Mouse (Mus musculus) right cerebral cortex, postnatal 10 days (tissue): ENCODE results near the gene Irf8.
A peak's percentile ranks its signal among the peaks of the same experiment; 100 is the strongest.

Source experiments
- DNase-seq, 2 experiments: peaks; one replicate each; pipeline ENCODE4 v3.0.0; 2021; ENCODE audit warnings: low spot score in 2 of 2

Gene Irf8

DNA sequence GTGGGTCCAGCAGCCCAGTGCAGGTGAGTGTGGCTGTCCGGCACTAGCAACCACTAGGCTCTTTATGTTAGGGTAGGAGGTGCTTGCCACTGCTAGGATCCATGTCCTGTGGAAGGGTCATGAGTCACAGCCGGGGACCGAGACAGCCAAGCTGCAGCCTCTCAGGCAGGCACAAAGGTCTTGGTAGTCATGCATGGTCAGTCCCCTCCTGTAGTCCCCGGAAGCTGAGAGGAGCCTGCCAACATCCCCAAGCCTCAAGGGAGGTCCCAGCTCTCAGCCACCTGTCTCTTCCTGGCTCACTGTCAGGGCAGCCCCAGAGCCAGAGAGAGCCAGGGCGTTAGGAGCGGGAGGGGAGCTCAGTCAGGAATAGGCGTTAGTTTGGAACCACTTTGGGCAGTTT lies 11.1 kb downstream of the Irf8 start:
- DNase-seq = no peak

DNA sequence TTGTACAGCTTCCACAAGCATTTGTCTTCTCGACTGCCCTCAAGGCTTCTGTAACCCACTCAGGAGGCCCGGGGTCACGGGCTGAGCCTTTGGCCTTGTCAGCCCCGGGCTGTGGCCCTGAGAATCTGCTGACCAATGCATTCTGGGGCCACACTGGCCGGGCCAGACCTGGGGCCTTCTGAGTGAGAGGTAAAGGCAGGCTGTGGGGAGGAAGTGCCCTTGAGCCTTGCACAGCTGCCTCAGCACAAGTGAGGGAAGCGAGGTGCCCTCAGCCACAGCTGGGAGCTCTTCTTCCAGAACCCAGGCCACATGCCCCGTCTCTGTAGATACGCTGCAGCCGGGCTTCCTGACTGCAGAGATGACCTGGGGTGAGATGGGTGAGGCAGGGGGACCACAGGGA lies 14.5 kb downstream of the Irf8 start:
- DNase-seq = no peak

DNA sequence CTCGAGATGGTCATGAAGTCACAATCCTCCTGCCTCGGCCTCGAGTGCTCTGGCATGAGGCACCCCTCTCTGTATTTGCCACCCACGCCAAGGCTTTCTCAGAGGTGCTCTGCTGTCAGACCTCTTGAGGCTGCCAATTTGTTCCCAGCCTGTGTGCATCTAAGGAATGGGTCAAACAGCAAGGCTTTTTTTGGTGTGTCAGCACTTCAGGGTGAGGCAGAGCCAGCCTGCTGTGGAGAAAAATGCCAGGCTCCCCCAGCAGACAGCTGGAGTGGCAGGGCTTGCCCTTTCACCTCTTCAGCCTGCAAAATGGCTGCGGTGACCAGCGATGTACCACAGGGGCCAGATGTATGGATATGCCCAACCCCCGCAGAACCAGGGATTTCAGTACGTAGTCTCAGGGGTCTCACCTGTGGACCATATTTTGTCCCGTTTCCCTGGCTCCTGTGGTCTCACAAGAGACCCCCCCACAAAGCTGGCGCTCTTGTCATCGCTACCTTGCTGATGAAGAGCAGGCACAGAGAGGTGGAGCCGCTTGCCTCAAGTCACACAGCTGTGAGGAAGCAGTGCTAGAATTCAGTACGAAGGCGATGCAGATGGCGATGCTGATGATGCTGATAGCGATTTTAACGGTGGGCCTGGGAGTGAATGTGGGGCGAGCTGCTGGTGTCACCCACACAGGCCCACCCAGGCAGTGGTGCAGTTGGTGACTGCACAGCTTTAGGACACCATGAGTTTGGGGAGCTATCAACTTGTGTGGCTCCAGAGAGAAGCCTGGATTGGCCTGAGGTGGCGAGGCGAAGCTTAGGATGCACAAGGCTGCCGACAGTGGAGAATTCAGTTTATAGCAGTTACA lies 15.3 kb downstream of the Irf8 start:
- DNase-seq = no peak

DNA sequence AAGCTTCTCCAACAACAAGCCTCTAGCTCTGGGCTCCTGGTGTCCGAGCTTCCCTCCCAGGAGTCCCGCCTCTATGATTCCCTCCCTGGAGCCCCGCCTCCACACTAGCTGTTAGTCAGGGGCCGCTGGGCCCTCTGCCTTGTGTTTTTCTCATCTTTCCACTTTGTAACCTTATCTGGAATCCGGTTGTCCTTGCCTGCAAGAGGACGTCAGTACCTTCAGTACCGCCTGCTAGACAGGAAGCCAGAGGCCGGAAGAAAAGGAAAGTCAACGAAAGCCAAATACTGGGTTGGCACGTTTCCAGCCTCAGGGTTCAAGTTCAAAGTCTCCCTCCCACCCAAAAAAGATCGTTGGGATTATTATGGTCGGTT lies 15.9 kb downstream of the Irf8 start:
- DNase-seq = no peak

DNA sequence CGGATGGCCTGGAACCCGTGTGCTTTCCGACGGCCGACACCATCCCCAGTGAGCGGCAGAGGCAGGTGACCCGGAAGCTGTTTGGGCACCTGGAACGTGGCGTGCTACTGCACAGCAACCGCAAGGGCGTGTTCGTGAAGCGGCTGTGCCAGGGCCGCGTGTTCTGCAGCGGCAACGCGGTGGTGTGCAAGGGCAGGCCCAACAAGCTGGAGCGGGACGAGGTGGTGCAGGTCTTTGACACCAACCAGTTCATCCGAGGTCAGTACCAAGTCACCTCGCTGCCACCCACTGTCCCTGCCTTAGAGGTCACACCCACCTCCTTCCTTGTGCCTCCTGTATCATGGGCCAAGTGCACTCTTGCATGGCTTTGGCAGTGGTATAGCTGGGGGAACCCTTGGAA lies 17.3 kb downstream of the Irf8 start:
- DNase-seq = no peak

DNA sequence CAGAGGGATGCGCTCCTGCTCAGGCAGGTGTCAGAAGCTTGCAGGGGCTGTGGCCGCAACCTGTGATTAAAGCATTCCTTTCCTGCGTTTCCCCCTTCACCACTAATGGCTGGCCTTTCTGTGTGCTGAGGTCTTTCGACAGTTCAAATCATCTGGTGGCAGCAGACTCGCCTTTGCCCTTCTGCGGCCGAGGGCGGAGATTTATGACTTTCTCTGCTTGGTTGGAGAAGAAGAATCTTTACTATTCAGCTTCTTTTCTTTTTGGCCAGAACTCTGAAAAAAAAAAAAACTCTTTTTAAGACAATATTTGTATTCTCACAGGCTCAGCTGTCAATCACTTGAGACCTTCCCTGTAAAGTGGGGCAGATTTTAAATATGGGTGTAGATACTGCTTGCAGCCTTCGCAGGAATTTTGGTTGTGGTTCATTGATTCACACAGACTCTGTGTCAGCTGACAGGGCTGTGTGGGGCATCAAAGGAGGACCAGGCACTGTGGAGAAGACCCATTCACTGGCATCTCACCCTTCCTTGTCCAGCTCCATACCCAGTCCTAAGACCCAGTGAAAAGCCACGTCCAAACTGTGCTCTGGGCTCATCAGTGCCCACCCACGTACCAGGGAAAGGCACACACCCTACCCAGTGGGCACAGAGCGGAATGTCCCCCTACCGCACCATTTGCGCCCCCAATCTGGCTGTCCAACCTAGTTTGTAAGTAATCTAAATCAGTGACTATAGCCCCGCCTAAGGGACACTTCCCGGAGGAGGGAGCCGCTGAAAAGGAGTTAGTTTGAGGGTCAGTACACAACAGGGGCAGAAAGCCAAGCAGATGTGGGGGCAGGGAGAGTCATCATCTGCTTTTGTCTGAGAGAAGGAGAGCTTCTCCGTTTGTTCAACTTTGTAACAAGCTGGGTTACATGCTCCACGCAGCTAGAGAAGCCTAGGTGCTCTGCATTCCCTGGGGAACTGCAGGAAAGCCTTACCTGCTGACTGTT lies 19.4 kb downstream of the Irf8 start:
- DNase-seq = no peak

DNA sequence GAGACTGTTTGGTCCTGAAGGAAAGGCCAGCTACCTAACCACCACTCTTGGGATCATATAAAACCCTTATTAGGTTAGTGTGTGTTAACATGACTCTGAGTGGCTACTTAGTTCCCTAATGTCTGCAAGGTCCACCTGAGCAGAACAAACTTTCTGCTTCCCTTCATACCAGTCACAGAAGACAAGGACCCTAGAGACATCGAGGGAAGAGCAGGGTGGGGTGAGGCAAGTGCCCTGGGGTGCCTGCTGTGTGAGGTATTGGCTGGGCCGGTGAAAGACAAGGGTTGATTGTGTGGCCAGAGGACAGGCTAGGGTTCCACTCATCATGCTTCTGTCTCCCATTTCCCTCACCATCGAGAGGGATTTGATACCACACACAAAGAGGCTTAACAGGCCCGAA lies 21.8 kb downstream of the Irf8 start:
- DNase-seq = no peak

DNA sequence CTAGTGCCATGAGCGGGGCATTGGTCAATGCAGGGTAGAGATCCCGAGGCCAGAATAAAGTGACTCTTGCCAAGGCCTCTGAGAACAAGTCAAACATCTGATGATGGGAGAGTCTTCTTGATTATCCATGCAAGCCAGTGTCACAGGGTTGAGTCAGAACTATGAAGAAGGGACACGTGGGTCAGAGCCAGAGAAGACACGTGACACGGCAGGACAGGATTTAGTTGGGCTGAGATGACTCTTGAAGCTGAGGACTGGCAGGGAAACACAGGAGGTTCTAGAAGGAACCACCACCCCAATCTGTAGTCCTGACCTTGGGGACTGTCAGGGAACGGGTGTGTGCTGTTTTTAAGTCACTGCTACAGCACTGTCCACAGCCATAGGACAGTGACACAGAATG lies 23.7 kb downstream of the Irf8 start:
- DNase-seq = no peak

DNA sequence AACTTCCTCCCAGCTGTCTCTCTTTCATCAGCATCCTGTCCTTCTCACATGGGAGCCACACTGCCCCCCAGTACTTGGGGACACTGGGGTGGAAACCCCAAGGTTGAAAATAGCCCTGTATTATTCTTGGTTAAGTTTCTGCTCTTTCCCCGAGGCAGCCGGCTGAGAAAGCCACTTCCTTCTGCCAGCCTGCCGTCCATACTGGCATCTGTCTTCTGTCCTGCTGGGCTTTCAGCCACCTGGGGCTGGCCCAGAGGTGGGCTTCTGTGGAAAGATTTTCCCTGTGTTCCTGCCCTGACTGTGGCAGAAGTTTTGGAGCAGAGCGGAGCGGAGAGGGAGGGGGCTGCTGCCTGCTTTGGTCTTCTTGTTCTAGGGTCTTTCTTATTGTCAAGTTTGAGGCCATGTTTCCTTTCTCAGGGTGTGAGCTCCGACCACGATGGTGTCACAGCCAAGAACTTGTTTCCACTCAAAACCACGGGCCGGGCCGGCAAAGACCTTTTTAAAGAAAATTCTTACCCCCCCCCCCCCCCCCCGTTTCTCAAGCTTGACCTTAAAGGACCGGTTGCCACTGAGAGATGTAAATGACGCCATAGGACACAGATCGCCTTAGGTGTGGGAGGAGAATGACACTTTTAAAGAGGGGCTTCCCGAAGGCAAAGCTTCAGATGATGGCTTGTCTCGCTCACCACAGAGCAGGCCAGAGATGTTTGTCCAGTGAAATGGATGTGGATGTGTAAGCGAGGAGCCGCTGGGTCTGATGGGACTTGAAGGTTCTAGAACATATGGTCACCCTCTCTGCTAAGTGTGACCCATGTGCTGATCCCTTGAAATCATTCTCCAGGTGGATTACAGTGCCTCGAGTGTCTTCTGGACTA lies 24.4 kb downstream of the Irf8 start:
- no peak for DNase-seq

DNA sequence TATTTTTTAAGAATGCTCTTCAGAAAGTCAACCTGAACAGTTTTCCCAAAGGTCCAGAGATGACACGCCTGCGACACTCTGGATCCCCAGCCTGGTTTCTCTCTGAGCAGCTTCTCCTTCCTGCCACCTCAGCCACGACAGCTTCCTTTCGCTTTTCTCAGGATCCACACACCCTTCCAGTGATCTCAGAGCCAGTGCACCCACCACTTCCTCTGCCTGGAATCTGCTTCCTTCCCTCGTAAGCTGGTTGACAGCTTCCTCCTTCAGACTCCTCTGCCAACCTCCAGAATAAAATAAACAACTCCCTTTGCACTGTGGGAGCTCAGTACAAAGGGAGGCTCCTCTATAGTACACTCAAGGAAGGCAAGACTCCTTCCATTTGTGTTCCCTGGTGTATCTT lies 27.1 kb downstream of the Irf8 start:
- no peak for DNase-seq

DNA sequence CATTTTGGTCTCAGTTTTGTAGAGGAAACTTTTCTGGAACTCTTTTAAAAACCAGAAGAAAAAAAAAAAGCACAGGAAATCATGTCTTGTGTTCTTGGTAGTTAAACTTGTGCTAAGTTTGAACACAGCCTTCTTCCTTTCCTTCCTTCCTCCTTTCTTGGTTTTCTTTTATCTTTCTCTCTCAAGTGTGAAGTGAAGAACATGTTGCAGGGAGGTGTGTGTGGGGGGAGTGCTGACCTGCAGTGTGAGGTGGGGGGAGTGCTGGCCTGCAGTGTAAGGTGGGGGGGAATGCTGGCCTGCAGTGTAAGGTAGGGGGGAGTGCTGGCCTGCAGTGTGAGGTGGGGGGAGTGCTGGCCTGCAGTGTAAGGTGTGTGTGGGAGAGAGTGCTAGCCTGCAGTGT lies 28.5 kb downstream of the Irf8 start:
- DNase-seq = no peak

DNA sequence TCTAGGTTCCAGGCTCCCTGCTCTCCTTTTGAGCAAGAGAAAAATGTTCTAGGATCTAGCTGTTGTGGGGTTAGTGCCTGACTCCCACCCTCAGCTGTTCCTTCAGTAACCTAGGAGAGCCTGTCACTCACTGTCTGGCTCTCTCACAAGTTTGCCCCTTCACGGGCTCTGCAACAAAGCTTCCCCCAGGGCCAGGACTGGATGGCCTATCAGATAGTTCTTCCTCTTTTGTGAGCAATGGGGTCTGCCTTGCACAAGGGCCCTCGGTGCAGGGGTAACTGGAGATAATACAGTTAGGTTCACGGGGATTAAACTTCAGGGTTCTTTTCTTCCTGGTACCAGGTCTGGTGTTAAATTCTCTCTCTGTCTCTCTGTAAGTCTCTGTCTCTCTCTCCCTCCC lies 30.5 kb downstream of the Irf8 start:
- no peak for DNase-seq

DNA sequence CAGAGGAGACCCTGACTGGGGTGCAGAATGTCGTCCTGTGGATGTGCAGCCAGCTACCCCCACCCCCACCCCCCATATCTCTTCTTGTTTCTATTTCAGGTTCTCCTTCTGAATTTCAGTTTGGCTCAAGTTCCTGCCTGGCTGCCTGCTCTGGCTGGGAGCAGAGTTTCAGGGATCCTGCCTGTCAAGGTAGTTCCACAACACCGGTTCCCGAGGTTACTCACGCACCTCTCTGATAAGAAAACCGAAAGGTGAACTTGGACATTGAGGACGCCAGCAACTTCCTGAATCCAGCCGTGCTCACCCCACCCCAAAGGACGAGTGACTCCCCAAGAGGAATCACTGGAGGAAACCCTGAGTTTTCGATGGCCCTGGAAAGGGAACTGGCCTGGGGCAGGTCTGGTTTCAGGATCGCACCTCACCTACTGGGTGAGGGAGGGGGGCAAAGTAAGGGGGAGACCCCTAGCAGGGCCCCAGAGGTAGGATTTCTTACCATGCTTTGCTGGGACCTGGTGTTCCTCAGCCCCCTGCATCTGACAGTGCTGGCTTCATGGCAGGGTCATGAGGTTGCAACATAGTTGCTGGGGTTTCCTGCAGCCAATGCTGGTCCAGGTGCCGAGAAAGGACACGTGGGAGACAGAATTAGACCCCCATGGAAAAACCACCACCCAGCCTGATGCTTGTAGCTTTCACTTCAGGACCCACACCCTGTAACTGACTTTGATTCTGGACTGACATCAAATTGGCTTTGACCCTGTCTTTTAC lies 32.5 kb downstream of the Irf8 start:
- DNase-seq = no peak

DNA sequence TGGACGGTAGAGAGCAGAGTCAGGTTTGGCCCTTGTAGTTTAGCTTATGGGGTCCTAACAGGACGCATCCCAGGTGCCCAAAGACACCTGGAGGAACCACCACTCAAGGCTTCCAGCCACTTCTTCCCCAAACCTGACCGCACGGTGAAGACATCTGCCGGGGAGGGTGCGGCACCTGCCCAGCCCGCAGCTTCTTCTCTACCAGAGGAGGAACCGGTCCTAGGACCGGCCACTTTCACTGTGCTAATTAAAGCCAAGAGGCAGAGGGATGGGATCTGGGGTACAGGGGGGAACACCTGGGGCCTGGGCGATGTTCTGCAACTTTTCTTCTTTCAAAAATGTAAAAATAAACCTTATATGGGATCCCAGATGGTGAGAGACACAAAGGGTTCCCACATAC lies 41.0 kb downstream of the Irf8 start:
- no peak for DNase-seq

DNA sequence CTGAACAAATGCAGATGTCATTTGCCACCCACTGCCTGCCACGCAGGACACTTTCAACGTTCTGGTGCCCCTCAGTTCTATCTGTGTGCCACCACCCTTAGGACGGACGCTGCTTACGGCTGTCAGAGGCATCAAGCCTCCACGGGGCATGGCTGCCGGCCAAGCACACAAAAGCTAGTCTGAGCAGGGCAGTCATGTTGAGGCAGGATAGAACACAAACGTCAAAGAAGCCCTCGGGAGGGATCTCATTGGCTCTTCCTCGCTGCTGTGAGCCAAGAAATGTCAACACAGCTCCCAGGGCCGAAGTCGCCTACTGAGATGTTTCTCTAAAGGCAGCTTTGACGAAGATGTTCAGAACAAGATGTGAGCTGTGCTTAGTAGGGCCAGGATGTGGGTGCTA lies 41.6 kb downstream of the Irf8 start:
- no peak for DNase-seq

DNA sequence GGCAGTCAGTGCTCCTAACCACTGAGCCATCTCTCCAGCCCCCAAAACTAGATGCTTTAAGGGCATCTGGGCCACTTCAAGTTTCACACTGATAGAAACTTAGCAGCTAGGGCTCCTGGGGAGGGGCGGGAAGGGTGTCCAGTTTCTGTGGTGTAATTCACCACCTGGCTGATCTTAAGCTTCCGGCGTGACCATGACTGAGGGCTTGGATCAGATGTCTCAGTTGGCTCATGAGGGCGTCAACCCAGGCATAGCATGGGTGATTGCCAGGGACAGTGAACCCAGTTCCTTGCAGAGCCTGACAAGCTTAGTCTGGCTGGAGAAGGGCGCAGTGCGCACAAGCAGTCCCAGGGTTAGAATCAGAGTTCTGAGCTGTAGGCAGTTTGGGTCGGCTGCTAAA lies 42.9 kb downstream of the Irf8 start:
- DNase-seq = no peak

DNA sequence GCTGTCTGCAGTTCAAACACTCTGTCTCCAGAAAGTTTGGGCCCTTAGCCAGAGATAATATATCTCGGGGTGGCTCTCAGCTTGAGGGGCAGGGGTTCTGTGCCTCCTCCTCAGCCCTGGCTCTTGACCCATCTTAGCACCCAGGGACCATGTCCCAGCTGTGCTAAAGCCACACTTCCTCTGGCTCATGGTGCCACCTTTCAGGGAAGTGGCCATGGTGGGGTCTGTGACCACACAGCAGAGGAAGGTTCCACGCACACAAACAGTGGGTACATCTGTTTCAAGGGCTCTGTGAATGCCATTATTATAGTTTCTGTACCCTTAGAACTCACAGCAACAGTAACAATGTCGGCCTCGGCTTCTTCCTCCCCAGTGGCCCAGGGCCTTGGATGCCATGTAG lies 47.6 kb downstream of the Irf8 start:
- DNase-seq = no peak

DNA sequence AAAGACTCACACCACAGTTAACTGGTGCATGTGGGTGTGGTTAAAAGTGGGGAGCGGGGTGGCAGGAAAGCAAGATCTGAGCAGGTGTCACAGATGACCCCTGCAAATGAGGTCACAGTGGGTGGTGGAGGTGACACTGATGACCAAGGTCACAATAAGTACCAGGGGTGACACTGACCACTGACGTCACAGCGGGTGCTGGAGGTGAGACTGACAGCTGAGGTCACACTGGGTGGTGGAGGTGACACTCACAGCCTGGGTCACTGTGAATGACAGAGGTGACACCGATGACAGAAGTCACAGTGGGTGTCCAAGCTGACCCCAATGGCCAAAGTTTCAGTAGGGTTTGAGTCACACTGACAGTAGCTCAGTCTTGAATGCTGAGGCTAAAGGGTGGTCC lies 50.6 kb downstream of the Irf8 start:
- no peak for DNase-seq

DNA sequence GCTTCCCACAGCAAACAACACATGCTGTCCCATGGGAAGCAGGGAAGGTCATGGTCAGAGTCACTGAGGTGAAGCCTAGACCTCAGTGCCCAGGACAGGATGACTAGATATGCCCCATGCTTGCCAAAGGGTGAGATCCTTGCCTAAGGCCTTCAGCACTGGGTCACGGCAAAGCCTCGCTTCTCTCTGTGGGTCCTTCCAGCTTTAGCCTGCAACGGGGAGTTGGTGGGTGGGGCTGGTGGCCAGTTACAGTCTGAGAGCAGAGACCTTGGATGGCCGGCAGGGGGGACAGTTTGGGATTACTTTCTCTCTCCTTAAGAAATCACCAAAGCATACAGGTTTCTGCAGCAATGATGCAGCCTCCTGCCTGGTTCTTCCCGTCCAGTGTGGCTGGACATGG lies 51.5 kb downstream of the Irf8 start:
- no peak for DNase-seq

DNA sequence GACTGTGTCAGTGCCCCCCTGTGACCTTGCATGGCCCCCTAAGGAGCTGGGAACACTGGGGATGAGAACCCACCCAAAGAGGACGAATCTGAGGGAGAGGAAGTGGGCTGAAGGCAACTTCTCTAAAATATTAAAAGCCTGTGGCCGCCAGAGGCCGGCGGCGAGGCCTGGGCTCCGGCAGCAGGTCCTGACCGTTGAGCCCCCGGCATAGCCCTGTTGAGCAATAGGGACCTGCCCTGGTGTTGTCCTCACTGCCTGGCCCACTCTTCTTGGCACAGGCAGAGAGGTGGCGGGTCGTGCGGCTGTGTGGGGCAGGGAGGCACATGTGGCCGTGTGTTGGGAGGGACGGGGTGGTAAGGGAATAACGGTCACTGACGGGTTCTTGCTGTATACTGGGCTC lies 56.6 kb downstream of the Irf8 start:
- peak in 1 of 2 experiments; percentile 38 for DNase-seq

DNA sequence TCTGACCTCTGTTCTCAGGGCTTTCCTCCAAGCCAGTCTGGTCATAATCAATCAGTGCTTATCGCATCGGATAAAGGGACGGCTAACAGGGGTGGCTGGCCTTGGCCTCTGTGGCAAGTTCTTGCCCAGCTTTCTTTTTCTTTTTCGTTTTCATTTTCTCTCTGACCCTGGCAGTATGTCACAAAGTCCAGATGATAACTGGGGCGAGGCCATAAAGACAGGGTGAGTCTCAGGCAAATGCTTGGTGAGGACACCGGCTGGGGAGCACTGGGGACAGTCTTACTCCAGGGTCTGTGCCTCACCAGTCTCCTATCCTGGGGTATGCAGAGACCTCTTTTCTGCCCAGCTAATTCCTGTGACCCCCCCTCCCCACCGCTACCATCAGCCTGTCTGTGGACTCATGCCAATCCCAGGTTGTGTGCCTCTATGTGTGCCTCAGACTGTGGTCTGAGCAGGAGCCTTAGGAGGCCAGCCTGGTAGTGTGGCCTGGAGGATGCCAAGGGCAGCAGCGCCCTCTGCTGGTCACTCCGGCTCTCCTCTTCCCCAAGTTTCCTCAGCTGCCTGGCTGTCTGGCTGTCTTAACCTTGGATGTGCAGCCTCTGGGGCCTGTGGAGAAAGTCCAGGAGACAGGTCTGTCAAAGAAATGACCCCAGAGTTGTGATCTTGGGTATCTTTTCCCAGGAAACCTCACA lies 59.9 kb downstream of the Irf8 start:
- peak; percentile 75 to 85 for DNase-seq
